Mouse (Mus musculus) heart, embryonic 11.5 days (tissue): ENCODE measurements around the gene Psma1. TPM values are rescaled to one million over a fixed set of nuclear protein-coding genes. Genes with fewer than 3 reads are reported as not detected.
A peak's percentile ranks its signal among the peaks of the same experiment; 100 is the strongest.

Experiments
- ATAC-seq: fragments of 200-750 bp; cut with Nextera tagmentation; replicated peaks from 2 replicates; pipeline ENCODE4 v1.8.0; 2017; ENCODE audit warnings: moderate library complexity; ENCODE audit not compliant: insufficient number of reproducible peaks, low FRiP score, low TSS enrichment
- H3K27ac ChIP-seq: fragments of 300-500 bp; sonication (generic); 2 replicates; pipeline ENCODE4 v1.5.1; 2014; ENCODE audit warnings: mild to moderate bottlenecking, low read depth, low read length
- H3K27me3 ChIP-seq: fragments of 300-500 bp; sonication (generic); 2 replicates; pipeline ENCODE4 v1.6.1; 2014; ENCODE audit warnings: mild to moderate bottlenecking, low read length, mixed read lengths; ENCODE audit not compliant: control insufficient read depth, insufficient read depth
- H3K36me3 ChIP-seq: fragments of 300-500 bp; sonication (generic); 2 replicates; pipeline ENCODE4 v1.6.1; 2014; ENCODE audit warnings: mild to moderate bottlenecking, low read length, moderate library complexity, mixed read lengths; ENCODE audit not compliant: control insufficient read depth, insufficient read depth
- H3K4me1 ChIP-seq: fragments of 300-500 bp; sonication (generic); 2 replicates; pipeline ENCODE4 v1.6.1; 2014; ENCODE audit warnings: low read length; ENCODE audit not compliant: control insufficient read depth, insufficient read depth
- H3K4me2 ChIP-seq: fragments of 300-500 bp; sonication (generic); 2 replicates; pipeline ENCODE4 v1.6.1; 2014; ENCODE audit warnings: mild to moderate bottlenecking, moderate library complexity
- H3K4me3 ChIP-seq: fragments of 300-500 bp; sonication (generic); 2 replicates; pipeline ENCODE4 v1.5.1; 2014; ENCODE audit warnings: low read depth, low read length
- H3K9ac ChIP-seq: fragments of 300-500 bp; sonication (generic); 2 replicates; pipeline ENCODE4 v1.6.1; 2014; ENCODE audit warnings: mild to moderate bottlenecking, low read depth, low read length, moderate library complexity
- H3K9me3 ChIP-seq: fragments of 300-500 bp; sonication (generic); replicated peaks from 2 replicates; pipeline ENCODE4 v1.6.1; 2016; ENCODE audit warnings: low read length; ENCODE audit not compliant: control insufficient read depth
- WGBS: fragments of 180-500 bp; shearing (Covaris S2); extraction: QIAGEN DNeasy Blood & Tissue Kit; methylation state at CpG from one replicate; pipeline ENCODE4 v1.1.7; 2014; ENCODE audit not compliant: insufficient replicate concordance; 5-methylcytosine and 5-hydroxymethylcytosine counted together
- polyA plus RNA-seq: library from polyadenylated mRNA; unstranded; fragments of >200 nt; fragmentation: Nextera tagmentation; extraction: Ambion mirVana; gene quantifications from 2 replicates; pipeline ENCODE4 v1.2.1, GENCODE M21; 2014

The Psma1 gene
- polyA plus RNA-seq, 1 experiment from 2014 or later: 369 TPM

GRCm38 (mm10) chr7:114309020-114309419, 33.1 kb upstream of the Psma1 start:
- WGBS: 48% methylated on average over 4 of the region's 4 CpGs
- no peak overlapping the region for H3K4me2 ChIP-seq
- H3K36me3 ChIP-seq: no peaks in the 10 kb centered on the region
- H3K9me3 ChIP-seq: no peaks in the 10 kb centered on the region
- no peak for ATAC-seq
- no peaks in the 10 kb centered on the region for H3K27me3 ChIP-seq
- no peak overlapping the region for H3K4me3 ChIP-seq
- no peak overlapping the region for H3K9ac ChIP-seq
- peaks cover 2% of the 10 kb centered on the region; the same call in 1 of the 2 replicates for H3K4me1 ChIP-seq
- no peak overlapping the region for H3K27ac ChIP-seq

- no peak overlapping the region for H3K27ac ChIP-seq
- H3K4me3 ChIP-seq: no peak overlapping the region
- no peak for ATAC-seq
- H3K27me3 ChIP-seq: no peaks in the 10 kb centered on the region
- no peak overlapping the region for H3K4me2 ChIP-seq
- H3K9ac ChIP-seq: no peak overlapping the region
- WGBS: 35% methylated on average over 4 of the region's 4 CpGs
- H3K36me3 ChIP-seq: no peaks in the 10 kb centered on the region
- no peaks in the 10 kb centered on the region for H3K4me1 ChIP-seq
- no peaks in the 10 kb centered on the region for H3K9me3 ChIP-seq
Observed at GRCm38 (mm10) chr7:114301293-114301782, 25.4 kb upstream of the Psma1 start.

DNA sequence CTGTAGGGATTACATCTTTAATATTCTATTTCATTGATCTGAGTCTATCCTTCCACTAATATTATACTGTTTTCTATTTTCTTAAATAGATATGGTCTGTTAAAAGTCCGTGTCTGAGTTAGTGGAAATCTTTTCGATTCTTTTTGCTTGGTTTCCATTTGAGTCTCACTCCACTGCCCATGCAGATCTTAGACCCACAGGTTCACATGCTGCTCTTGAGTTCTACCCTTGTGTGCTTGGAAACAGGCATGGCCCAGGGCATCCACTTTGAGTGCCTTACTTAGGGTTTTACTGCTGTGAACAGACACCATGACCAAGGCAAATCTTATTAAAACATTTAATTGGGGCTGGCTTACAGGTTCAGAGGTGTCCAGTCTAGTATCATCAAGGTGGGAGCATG, 24.9 kb upstream of the Psma1 start:
- no peaks in the 10 kb centered on the region for H3K4me1 ChIP-seq
- H3K9ac ChIP-seq: no peak overlapping the region
- no peak overlapping the region for H3K4me2 ChIP-seq
- no peaks in the 10 kb centered on the region for H3K36me3 ChIP-seq
- ATAC-seq: no peak
- 76% methylated on average over 2 of the region's 2 CpGs for whole genome bisulfite sequencing
- no peaks in the 10 kb centered on the region for H3K27me3 ChIP-seq
- no peak overlapping the region for H3K27ac ChIP-seq
- H3K4me3 ChIP-seq: no peak overlapping the region
- no peaks in the 10 kb centered on the region for H3K9me3 ChIP-seq

DNA sequence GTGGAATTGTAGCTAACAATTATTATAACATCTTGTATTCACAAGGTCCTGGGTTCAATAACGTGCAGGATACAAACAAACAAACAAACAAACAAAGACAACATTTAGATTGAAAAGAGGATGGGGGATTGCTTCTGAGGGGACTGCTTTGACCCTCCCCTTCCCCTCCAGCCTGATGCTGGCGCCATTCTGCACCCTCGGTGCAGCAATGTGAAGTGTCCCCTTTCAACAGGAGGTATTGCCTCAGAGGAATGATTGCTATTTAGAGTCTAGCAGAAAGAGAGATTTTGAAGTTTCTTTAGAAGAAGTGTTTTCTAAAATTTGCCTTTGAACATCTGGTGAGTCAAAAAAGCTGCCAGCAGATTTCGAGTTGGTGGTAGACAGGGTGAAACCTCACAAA, 23.3 kb upstream of the Psma1 start:
- H3K4me3 ChIP-seq: no peak overlapping the region
- no peak overlapping the region for H3K9ac ChIP-seq
- no peaks in the 10 kb centered on the region for H3K4me1 ChIP-seq
- no peak for ATAC-seq
- no peak overlapping the region for H3K4me2 ChIP-seq
- WGBS: 51% methylated on average over 4 of the region's 4 CpGs
- no peaks in the 10 kb centered on the region for H3K36me3 ChIP-seq
- no peak overlapping the region for H3K27ac ChIP-seq
- no peaks in the 10 kb centered on the region for H3K9me3 ChIP-seq
- no peaks in the 10 kb centered on the region for H3K27me3 ChIP-seq

GRCm38 (mm10) chr7:114294698-114295097, 18.8 kb upstream of the Psma1 start:
- Histone ChIP-seq H3K4me1 (peaks cover 4% of the 10 kb centered on the region; the same call in 1 of the 2 replicates), H3K9me3 (no peaks in the 10 kb centered on the region), H3K4me2 (no peak overlapping the region), H3K27me3 (no peaks in the 10 kb centered on the region), H3K36me3 (no peaks in the 10 kb centered on the region), H3K27ac (no peak overlapping the region), H3K9ac (no peak overlapping the region), H3K4me3 (no peak overlapping the region)
- ATAC-seq: no peak
- WGBS: 77% methylated on average over 5 of the region's 5 CpGs

GRCm38 (mm10) chr7:114293903-114294302, 18.0 kb upstream of the Psma1 start:
- H3K4me2 ChIP-seq: no peak overlapping the region
- H3K4me1 ChIP-seq: peaks cover 4% of the 10 kb centered on the region; the same call in 1 of the 2 replicates
- no peak for ATAC-seq
- no peaks in the 10 kb centered on the region for H3K36me3 ChIP-seq
- no peak overlapping the region for H3K9ac ChIP-seq
- no peaks in the 10 kb centered on the region for H3K9me3 ChIP-seq
- 73% methylated on average over 5 of the region's 5 CpGs for WGBS
- H3K4me3 ChIP-seq: no peak overlapping the region
- no peak overlapping the region for H3K27ac ChIP-seq
- H3K27me3 ChIP-seq: no peaks in the 10 kb centered on the region

DNA sequence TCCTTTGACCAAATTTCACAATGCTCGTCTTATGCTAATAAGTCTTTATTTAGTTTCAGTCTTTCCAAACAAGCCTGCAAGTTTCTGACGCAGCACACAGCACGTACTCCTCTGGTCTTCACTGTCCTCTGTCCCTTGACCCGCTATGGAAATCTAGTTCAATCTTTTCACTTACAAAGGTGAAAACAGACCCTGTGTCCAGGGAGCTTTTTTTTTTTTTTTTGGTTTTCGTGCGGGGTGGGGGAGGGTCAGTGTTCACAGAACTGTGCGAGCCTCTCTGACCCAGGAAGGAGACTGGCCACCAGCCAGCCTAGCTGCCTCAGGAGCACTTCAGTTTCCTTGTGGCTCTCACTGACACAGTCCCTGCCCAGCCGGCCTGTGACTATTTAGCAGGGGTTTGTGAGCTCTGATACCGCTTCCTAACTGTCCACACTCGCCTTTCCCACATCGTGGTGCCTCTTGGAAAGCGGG, 16.6 kb upstream of the Psma1 start:
- ATAC-seq: peak; percentile 39; the same call in 1 of the 2 replicates

GRCm38 (mm10) chr7:114291461-114292335, 15.8 kb upstream of the Psma1 start:
- no peak for ATAC-seq
- H3K27me3 ChIP-seq: no peaks in the 10 kb centered on the region
- H3K4me3 ChIP-seq: no peak overlapping the region
- no peak overlapping the region; the same call in 1 of the 2 replicates for H3K4me2 ChIP-seq
- WGBS: 43% methylated on average over 15 of the region's 15 CpGs
- no peaks in the 10 kb centered on the region for H3K36me3 ChIP-seq
- H3K9ac ChIP-seq: no peak overlapping the region
- peaks cover 4% of the 10 kb centered on the region; the same call in 1 of the 2 replicates for H3K4me1 ChIP-seq
- no peaks in the 10 kb centered on the region for H3K9me3 ChIP-seq
- no peak overlapping the region for H3K27ac ChIP-seq

More for the DNA sequence above, 16.6 kb upstream of the Psma1 start:
- H3K4me2 ChIP-seq: peak overlapping the region; percentile 60
- no peaks in the 10 kb centered on the region for H3K36me3 ChIP-seq
- peaks cover 4% of the 10 kb centered on the region; the same call in 1 of the 2 replicates for H3K4me1 ChIP-seq
- peak overlapping the region; percentile 28 for H3K4me3 ChIP-seq
- no peaks in the 10 kb centered on the region for H3K9me3 ChIP-seq
- no peaks in the 10 kb centered on the region for H3K27me3 ChIP-seq
- H3K9ac ChIP-seq: peak overlapping the region; percentile 61
- 9% methylated on average over 12 of the region's 12 CpGs for WGBS
- H3K27ac ChIP-seq: peak overlapping the region; percentile 7; the same call in 1 of the 2 replicates
